Mouse (Mus musculus): ENCODE data around the gene Bdnf.

- TF ChIP-seq CTCF (conservative IDR thresholded peaks at IDR 0.05; ENCODE audit: insufficient read depth, insufficient read length, low read depth, low read length) (no peak), POLR2A (IDR thresholded peaks at IDR 0.05; ENCODE audit: low read depth, low read length) (no peak)
Observed at GRCm38 (mm10) chr2:109678090-109678409, 3.5 kb downstream of the Bdnf start.

All from kidney, adult 2 months (tissue).